Mouse (Mus musculus): ENCODE data around the gene Mogat2.

DNA sequence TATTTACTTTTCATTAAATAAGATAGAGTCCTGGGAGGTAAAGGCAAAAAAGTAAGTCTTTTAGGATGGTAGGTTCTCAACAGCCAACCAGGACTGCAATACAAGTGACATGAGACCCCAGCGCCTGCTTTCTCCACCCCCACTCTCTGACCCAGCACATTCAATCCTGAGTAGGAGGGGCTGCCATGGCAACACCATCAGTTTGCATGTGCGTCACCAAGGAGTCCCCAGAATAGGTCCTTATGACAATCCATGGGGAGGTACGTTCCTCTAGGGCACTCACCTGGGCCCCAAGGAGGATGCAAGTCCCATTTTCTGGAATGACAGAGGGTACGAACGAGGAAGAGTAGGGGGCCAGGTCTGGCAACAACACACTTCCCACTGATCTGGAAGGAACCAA, 61.0 kb downstream of the Mogat2 start:
- no peak for TF ChIP-seq CTCF (IDR thresholded peaks at IDR 0.05; ENCODE audit: low read depth)
- TF ChIP-seq EP300 (IDR thresholded peaks at IDR 0.05; ENCODE audit: low read depth), result no peak
